Mouse (Mus musculus): Measurements from ENCODE around the gene Gm266.
"Not testable (repeated sequence)": the region's sequence is repeated elsewhere in the genome, so short reads cannot be mapped to it uniquely, and the experiment has no call there.

Gene Gm266

DNA sequence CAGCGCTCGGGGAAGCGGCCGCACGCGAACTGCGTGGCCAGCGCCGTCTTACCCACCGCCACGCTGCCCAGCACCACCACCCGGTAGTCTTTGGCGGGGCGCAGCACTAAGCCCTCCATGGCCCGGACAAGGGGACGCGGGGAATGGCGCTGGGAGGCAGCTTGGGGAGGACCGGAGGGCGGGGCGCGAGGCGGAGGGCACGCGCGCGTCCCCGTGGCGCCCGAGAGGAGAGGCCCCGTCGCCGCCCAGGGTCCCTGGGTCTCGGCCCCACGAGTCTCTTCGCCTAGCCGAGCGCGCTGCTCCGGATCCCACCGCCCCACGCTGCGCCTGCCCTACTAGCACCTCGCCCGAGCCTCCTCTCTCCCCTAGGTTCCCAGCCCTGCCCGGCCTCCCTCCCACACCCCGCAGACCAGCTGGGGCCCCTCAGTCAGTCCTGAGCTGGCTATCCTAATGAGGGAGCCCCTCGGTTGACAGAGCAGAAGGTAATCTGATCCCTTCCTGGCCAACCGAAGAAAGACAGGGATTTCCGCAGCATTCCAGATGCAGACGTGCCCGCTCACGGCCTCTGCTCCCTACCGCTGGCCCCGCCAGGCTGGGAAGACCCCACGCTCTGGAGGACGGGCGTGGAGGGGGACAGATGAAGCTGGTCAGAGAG lies at the start of gene Gm266:
TSS of gene Gm266 (minus strand) at position 172 of the 655 bp plus-strand sequence.
- DNase-seq (ENCODE audit: low read depth, low spot score) = no peak

DNA sequence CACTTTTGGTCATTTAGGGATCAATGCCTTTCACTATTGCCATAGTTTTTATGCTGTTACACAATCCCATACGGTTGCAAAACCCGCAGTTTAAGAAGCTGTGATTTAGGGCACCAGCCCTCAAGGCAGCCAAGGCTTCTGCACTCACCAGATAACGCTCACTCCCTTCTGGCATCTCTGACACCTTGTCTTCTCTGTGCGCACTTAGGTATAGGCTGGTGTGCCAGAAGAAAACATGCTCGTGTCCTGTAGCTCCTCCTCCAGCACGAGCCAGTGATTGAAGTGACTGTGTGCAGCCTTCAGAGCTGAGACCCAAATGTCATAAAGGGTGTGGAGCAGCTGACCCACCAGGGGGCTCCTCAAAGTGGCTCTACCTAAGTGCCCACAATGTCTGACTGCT lies 49.7 kb upstream of the Gm266 start:
- no peak for DNase-seq (ENCODE audit: low read depth, low spot score)

DNA sequence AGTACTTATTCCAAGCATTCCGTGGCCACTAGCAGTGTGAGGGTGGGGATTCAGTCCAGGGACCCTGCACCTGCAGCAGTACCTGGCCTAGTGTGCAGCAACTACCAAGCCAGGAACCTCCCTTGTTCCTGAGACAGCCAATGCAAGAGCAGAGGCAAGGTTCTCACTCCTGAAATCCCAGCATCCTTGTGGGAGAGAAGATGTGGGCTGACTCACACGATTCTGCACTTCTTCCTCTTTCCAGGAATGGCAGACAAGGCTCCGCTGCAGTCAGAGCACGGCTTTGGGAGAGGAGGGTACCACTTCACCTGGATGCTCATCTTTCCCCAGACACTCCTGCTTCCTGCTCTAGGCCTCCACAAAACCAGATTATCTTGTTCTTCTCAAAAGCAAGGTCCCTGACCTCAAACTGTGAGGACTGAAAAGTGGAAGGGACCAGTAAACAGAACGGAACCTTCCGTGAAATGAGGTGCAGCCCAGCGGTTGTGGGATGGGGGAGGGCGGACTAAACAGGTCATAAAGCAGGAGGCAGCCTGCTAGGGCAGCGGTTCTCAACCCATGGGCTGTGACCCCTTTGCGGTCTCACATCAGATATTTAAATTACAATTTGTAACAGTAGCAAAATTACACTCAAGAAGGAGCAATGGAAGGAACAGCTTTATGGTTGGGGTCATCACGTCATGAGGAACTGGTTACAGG lies 47.6 kb upstream of the Gm266 start:
- no peak for DNase-seq (ENCODE audit: low read depth, low spot score)

DNA sequence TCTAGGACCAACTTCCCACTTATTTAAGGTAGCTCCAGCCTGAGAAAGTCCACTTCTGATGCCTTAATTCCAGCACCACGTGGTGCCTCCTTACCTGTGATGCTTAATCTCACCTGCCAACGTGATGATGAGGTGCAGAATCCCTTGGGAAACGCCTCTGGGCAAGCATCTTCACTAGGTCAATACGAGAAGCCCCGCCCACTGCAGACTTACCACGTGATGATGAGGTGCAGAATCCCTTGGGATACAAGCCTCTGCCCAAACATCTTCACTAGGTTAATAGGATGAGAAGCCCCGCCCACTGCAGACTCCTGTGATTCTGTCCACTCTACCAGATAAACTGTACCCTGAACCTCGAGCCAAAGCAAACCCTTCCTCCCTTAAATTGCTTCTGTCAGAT lies 43.6 kb upstream of the Gm266 start:
- no peak for DNase-seq (ENCODE audit: low read depth, low spot score)

GRCm38 (mm10) chr12:111527643-111528281 lies 42.1 kb upstream of the Gm266 start:
- DNase-seq (ENCODE audit: low read depth, low spot score) = no peak

GRCm38 (mm10) chr12:111524883-111525282 lies 39.3 kb upstream of the Gm266 start:
- DNase-seq (ENCODE audit: low read depth, low spot score) = no peak

DNA sequence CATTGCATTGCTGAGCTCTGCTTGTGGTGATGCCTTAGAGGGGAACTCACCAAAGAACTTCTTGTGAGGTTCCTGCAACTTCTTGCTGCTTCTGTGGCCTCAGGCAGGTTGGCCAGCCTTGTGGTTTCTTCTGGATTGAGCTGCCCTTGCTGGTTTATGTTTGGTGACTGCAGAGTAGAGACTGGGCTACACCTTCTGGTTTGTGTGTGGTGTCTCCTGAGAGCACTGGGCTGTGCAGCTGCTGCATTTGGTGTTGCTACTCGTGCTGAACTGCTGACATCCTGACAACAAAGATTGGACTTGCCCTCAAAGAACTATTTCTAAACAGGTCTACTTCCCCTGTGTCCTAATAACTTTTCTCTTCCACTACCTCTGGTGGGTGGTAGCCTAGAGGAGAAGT lies 38.8 kb upstream of the Gm266 start:
- DNase-seq (ENCODE audit: low read depth, low spot score) = no peak

GRCm38 (mm10) chr12:111520994-111521393 lies 35.4 kb upstream of the Gm266 start:
- no peak for DNase-seq (ENCODE audit: low read depth, low spot score)

DNA sequence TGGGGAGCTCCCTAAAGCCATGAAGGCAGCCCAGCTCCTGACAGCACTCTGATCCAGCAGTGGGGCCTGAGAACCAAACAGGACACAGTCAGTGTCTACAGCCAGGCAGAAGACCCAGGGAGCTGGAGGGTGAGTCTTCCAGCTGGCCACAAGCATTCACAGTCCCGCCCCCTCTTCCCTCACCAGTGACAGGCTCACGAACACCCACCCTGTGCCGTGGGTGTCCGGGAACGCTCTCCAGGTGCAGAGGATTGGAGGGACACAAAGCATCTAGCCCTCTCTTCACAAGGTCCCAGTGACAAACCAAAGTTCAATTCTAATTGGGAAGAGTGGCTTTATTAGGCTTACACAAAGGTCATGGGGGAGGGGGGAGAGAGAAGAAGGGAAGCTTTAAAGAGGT lies 34.2 kb upstream of the Gm266 start:
- DNase-seq (ENCODE audit: low read depth, low spot score) = no peak

GRCm38 (mm10) chr12:111518391-111518790 lies 32.8 kb upstream of the Gm266 start:
- no peak for DNase-seq (ENCODE audit: low read depth, low spot score)

GRCm38 (mm10) chr12:111517901-111518300 lies 32.3 kb upstream of the Gm266 start:
- DNase-seq (ENCODE audit: low read depth, low spot score) = no peak

GRCm38 (mm10) chr12:111516826-111517225 lies 31.2 kb upstream of the Gm266 start:
- no peak for DNase-seq (ENCODE audit: low read depth, low spot score)

DNA sequence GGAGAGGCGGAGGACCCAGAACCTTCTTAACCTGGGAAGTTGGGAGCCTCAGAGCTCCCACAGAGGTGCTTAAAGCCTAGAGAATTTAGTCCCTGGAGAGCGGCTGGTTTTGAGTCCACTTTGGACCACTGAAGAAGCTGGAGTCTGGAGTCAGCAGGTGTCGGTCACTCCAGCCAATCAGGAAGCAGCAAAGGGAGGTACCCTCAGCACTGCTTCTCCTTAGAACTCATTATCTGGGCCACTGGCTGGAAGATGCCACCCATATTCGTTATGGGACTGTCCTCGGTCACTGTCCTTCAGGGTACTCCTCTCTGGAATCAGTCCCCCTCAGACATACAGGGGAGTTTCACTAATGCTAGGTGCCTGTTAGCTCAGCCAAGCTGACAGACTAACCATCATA lies 30.3 kb upstream of the Gm266 start:
- no peak for DNase-seq (ENCODE audit: low read depth, low spot score)

GRCm38 (mm10) chr12:111514874-111515649 lies 29.4 kb upstream of the Gm266 start:
- DNase-seq (ENCODE audit: low read depth, low spot score) = no peak

DNA sequence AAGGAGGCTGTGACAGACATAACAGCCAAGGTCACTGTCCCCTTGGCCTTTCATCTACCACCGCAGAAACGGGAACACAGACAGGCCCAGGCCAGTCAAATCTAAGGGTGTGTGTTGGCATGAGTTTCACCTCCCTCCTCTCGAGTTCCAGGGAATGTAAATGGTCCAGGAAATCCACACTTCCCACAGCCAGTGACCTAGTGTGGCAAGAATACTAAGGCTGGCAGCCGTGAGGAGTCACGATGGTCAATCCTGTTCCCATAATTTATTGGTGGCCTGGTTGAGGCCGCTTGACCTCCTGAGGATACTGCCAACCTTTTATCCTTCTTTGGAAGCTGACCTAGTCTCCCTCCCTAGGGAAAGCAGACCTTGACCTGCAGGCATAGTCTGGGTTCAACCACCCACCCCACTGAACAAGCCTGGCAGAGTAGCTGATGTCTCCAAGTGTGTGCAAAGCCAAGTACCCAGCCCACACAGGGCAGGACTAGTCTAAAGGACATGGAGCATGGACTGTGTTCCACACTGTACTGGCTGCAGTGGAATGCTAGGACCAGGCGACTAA lies 28.7 kb upstream of the Gm266 start:
- DNase-seq (ENCODE audit: low read depth, low spot score) = no peak

- DNase-seq (ENCODE audit: low read depth, low spot score) = no peak
Measured at GRCm38 (mm10) chr12:111513673-111514072, 28.1 kb upstream of the Gm266 start.

DNA sequence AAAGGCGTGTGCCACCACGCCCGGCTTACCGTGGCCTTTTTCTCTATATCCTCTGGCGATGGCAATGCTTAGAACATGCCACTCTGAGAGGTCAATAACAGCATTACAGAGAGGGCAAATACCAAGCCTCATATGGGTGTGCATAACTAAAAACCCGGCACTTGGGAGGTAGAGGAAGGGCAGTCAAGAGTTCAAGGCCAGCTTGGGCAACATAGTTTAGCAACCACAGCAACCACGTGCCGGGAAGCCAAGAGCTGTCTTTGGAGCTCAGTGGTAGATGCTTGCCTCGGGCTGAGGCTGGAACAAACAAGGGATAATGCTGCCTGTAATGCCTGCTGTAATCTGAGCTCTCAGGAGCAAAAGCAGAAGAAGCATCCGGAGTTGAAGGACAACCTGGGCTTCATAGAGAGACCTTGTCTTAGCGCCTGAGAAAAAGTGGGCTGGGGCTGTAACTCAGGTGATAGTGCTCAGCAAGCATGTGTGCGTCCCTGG lies 27.0 kb upstream of the Gm266 start:
- DNase-seq (ENCODE audit: low read depth, low spot score) = no peak

DNA sequence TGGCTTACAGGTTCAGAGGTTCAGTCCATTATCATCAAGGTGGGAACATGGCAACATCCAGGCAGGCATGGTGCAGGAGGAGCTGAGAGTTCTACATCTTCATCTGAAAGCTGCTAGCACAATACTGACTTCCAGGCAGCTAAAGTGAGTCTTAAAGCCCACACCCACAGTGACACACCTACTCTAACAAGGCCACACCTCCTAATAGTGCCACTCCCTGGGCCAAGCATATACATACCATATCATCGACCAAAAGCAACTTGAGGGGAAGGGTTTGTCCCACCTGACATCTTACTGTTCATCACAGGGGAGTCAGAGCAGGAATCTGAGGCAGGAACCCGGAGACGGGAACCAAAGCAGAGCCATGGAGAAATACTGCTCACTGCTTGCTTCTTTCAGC lies 22.8 kb upstream of the Gm266 start:
- not testable (repeated sequence) for DNase-seq (ENCODE audit: low read depth, low spot score)

- DNase-seq (ENCODE audit: low read depth, low spot score) = peak; percentile 40
Measured at GRCm38 (mm10) chr12:111507962-111508361, 22.3 kb upstream of the Gm266 start.

DNA sequence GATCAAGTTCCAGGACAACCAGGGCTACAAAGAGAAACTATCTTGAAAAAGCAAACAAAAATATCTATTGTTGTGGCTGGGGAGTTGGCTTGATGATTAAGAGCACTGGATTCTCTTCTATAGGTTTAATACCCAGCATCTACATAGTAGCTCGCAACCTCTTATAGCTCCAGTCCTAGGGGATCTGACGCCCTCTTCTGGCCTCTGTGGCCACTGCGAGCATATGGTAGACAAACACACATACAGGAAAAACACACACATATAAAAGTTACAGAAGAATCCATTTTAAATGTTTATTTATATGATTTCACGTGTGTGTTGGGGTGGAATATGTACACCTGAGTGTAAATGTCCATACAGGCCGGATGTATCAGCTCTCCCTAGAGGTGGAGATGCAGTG lies 21.4 kb upstream of the Gm266 start:
- no peak for DNase-seq (ENCODE audit: low read depth, low spot score)

- peak; percentile 82 for DNase-seq (ENCODE audit: low read depth, low spot score)
Measured at GRCm38 (mm10) chr12:111504904-111505303, 19.3 kb upstream of the Gm266 start.

DNA sequence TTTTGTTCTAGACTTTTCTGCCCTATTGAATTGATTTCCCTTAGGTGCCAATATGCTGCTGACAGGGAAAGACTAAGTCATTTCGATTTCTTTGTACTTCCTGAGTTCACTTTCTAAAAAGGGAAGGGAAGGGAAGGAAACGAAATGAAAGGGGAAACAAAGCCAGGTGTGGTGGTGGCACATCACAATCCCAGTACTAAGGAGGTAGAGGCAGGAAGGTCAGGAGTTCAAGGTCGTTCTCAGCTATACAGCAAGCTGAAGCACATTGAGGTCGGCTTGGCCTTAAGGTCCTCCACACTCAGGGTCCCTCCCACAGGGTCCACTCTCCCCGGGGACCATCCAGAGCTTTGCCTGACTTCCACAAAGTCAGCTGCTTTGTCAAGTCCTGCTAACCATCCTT lies 17.9 kb upstream of the Gm266 start:
- DNase-seq (ENCODE audit: low read depth, low spot score) = no peak

Measured in retina, postnatal 7 days (tissue).